ENCODE assay signal across 8 mouse cellular contexts in the genomic region with DNA sequence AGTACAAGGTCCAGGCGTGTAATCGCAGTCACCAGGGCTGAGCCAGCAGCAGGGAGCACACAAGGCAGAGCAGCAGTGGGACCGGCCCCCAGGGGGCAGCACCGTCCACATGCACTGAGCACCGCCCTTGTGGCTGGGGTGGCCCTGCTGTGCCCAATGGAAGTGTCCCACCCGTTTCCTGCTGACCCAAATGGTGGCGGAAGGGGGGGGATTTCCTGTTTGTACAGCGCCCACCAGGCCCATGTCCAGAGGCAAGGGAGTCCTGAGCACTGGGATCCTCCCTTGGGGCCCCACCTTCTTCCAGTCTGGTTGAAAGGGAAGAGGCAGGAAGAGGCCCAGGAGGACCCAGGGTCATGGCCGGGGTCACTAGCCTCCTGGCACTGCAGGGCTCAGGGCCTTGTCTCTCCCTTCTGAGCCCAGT. TPM values are rescaled to one million over a fixed set of nuclear protein-coding genes. Genes with fewer than 3 reads are reported as not detected.
DNase-seq lines count a peak whose midpoint lies in the region; ATAC-seq lines count a peak whose summit lies in the region.

No protein-coding gene starts in this region.

- no peaks in the 10 kb centered on the region for H3K9me3 ChIP-seq in forebrain, embryonic 16.5 days (ENCODE audit: control insufficient read depth, low read length)
- H3K9me3 ChIP-seq in hindbrain, embryonic 12.5 days (replicated peaks), result no peaks in the 10 kb centered on the region
- H3K9me3 ChIP-seq in limb, embryonic 15.5 days, result no peaks in the 10 kb centered on the region

- no peaks in the 10 kb centered on the region for H3K27me3 ChIP-seq in forebrain, embryonic 16.5 days (replicated peaks; ENCODE audit: control insufficient read depth, insufficient read depth, low read length)
- H3K27me3 ChIP-seq in hindbrain, embryonic 12.5 days, result peaks cover 40% of the 10 kb centered on the region
- no peaks in the 10 kb centered on the region; the same call in 1 of the 2 replicates for H3K27me3 ChIP-seq in limb, embryonic 15.5 days

- no peak overlapping the region for H3K27ac ChIP-seq in forebrain, embryonic 16.5 days (ENCODE audit: low read length)
- H3K27ac ChIP-seq in hindbrain, embryonic 12.5 days, result peak overlapping the region; percentile 25
- peak overlapping the region; percentile 93 for H3K27ac ChIP-seq in limb, embryonic 15.5 days

- H3K4me3 ChIP-seq in forebrain, embryonic 16.5 days (replicated peaks; ENCODE audit: low read length), result no peak overlapping the region
- H3K4me3 ChIP-seq in hindbrain, embryonic 12.5 days, result no peak overlapping the region
- no peak overlapping the region for H3K4me3 ChIP-seq in limb, embryonic 15.5 days

- H3K36me3 ChIP-seq in forebrain, embryonic 16.5 days (ENCODE audit: control insufficient read depth, insufficient read depth), result peaks cover 7% of the 10 kb centered on the region; the same call in 1 of the 2 replicates
- H3K36me3 ChIP-seq in hindbrain, embryonic 12.5 days, result peaks cover 19% of the 10 kb centered on the region
- H3K36me3 ChIP-seq in limb, embryonic 15.5 days, result peaks cover 70% of the 10 kb centered on the region

- peak; percentile 78 for DNase-seq in right cerebral cortex, postnatal 14 days
- no peak for DNase-seq in right cerebral cortex, postnatal 25 days
- peak; percentile 78 for DNase-seq in cerebellum, adult 11-12 months
- DNase-seq in monocyte, adult 2 months (ENCODE audit: low read depth in 1 of 2, low spot score in 2 of 2), result peak; percentile 64 to 72
- peak; percentile 79 for DNase-seq in thymus, postnatal 14 days

- H3K9ac ChIP-seq in forebrain, embryonic 16.5 days (replicated peaks; ENCODE audit: low read depth, low read length), result no peak overlapping the region
- H3K9ac ChIP-seq in hindbrain, embryonic 12.5 days, result no peak overlapping the region
- no peak overlapping the region for H3K9ac ChIP-seq in limb, embryonic 15.5 days

- WGBS in forebrain, embryonic 16.5 days, result 21% methylated on average over 9 of the region's 9 CpGs
- 12% methylated on average over 9 of the region's 9 CpGs for WGBS in hindbrain, embryonic 12.5 days
- WGBS in limb, embryonic 15.5 days, result 24% methylated on average over 8 of the region's 9 CpGs

- peaks cover 39% of the 10 kb centered on the region for H3K4me1 ChIP-seq in forebrain, embryonic 16.5 days (replicated peaks; ENCODE audit: control insufficient read depth, insufficient read depth, low read length)
- peaks cover 73% of the 10 kb centered on the region for H3K4me1 ChIP-seq in hindbrain, embryonic 12.5 days
- H3K4me1 ChIP-seq in limb, embryonic 15.5 days, result peaks cover 91% of the 10 kb centered on the region

- H3K4me2 ChIP-seq in forebrain, embryonic 16.5 days (ENCODE audit: low read length), result no peak overlapping the region
- H3K4me2 ChIP-seq in hindbrain, embryonic 12.5 days (replicated peaks), result 0 out of 2 replicates have a peak overlapping the region, but pooled peaks have one; percentile 5
- H3K4me2 ChIP-seq in limb, embryonic 15.5 days, result no peak overlapping the region

- ATAC-seq in forebrain, embryonic 16.5 days, result peak; percentile 32; the same call in 1 of the 2 replicates
- no peak for ATAC-seq in hindbrain, embryonic 12.5 days (ENCODE audit: low FRiP score)
- no peak for ATAC-seq in limb, embryonic 15.5 days (ENCODE audit: insufficient number of reproducible peaks, low FRiP score, low TSS enrichment, low read depth)

RNA-seq across cellular contexts. Expression of gene Smim24, which starts 16.0 kb away (rescaled TPM):
- 1.2 and 1.8 TPM in 2 replicates for polyA plus RNA-seq in forebrain, embryonic 16.5 days (2015; fragmentation: Nextera tagmentation; extraction: Ambion mirVana)
- 1.9 and 2.7 TPM in 2 replicates for polyA plus RNA-seq in hindbrain, embryonic 12.5 days (2016; fragmentation: Nextera tagmentation; extraction: Ambion mirVana)
- polyA plus RNA-seq in limb, embryonic 15.5 days (2015; fragmentation: Nextera tagmentation; extraction: Ambion mirVana), result 2.9 and 3.6 TPM in 2 replicates

RNA-seq across cellular contexts. Expression of gene Gm48552, which starts 20.1 kb away (rescaled TPM):
- 1.0 and 2.2 TPM in 2 replicates for polyA plus RNA-seq in forebrain, embryonic 16.5 days (2015; fragmentation: Nextera tagmentation; extraction: Ambion mirVana)
- polyA plus RNA-seq in hindbrain, embryonic 12.5 days (2016; fragmentation: Nextera tagmentation; extraction: Ambion mirVana), result 1.1 and 2.4 TPM in 2 replicates
- polyA plus RNA-seq in limb, embryonic 15.5 days (2015; fragmentation: Nextera tagmentation; extraction: Ambion mirVana), result 0.51 and 1.7 TPM in 2 replicates

RNA-seq across cellular contexts. Expression of gene Gm48551, which starts 24.6 kb away (rescaled TPM):
- 6.2 and 8.8 TPM in 2 replicates for polyA plus RNA-seq in forebrain, embryonic 16.5 days (2015; fragmentation: Nextera tagmentation; extraction: Ambion mirVana)
- 5.7 and 5.9 TPM in 2 replicates for polyA plus RNA-seq in hindbrain, embryonic 12.5 days (2016; fragmentation: Nextera tagmentation; extraction: Ambion mirVana)
- 2.1 and 3.1 TPM in 2 replicates for polyA plus RNA-seq in limb, embryonic 15.5 days (2015; fragmentation: Nextera tagmentation; extraction: Ambion mirVana)

RNA-seq across cellular contexts. Expression of gene Dohh, which starts 24.7 kb away (rescaled TPM):
- 86.0 and 91.0 TPM in 2 replicates for polyA plus RNA-seq in forebrain, embryonic 16.5 days (2015; fragmentation: Nextera tagmentation; extraction: Ambion mirVana)
- 62.7 and 67.5 TPM in 2 replicates for polyA plus RNA-seq in hindbrain, embryonic 12.5 days (2016; fragmentation: Nextera tagmentation; extraction: Ambion mirVana)
- polyA plus RNA-seq in limb, embryonic 15.5 days (2015; fragmentation: Nextera tagmentation; extraction: Ambion mirVana), result 79.8 and 88.7 TPM in 2 replicates

RNA-seq across cellular contexts. Expression of gene Fzr1, which starts 30.6 kb away (rescaled TPM):
- 121 and 133 TPM in 2 replicates for polyA plus RNA-seq in forebrain, embryonic 16.5 days (2015; fragmentation: Nextera tagmentation; extraction: Ambion mirVana)
- 132 and 134 TPM in 2 replicates for polyA plus RNA-seq in hindbrain, embryonic 12.5 days (2016; fragmentation: Nextera tagmentation; extraction: Ambion mirVana)
- polyA plus RNA-seq in limb, embryonic 15.5 days (2015; fragmentation: Nextera tagmentation; extraction: Ambion mirVana), result 82.2 and 90.9 TPM in 2 replicates
